Mouse (Mus musculus): ENCODE data around the gene Cradd. TPM values are rescaled to one million over a fixed set of nuclear protein-coding genes. Genes with fewer than 3 reads are reported as not detected.
A peak's percentile ranks its signal among the peaks of the same experiment; 100 is the strongest.

The Cradd gene
- polyA plus RNA-seq, 1 experiment: 6.2 TPM

DNA sequence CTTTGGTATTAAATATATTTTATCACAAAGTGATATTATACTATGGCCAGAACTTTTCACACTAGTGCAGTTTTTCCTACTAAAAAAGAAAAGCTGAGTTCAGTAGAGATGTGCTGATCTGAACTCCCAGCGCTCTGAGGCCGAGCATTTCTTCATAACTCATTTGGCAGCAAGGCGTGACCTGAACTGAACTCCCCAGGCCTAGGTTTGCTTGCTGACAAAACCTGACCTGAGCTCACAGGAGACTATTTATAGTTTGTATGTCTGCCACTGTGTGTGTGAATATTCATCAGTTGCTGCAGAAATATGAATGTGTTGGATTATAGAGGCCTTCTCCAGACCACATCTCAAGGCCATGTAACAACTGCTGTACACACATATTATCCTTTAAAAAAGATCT is 63.5 kb downstream of the Cradd start:
- H3K27ac ChIP-seq (replicated peaks; ENCODE audit: low read depth, low read length): peak overlapping the region; percentile 83
- no peak overlapping the region for H3K4me3 ChIP-seq (ENCODE audit: insufficient read depth, low read depth, low read length)
- H3K4me1 ChIP-seq (ENCODE audit: control insufficient read depth, insufficient read depth, insufficient read length, low read length): peaks cover 31% of the 10 kb centered on the region

DNA sequence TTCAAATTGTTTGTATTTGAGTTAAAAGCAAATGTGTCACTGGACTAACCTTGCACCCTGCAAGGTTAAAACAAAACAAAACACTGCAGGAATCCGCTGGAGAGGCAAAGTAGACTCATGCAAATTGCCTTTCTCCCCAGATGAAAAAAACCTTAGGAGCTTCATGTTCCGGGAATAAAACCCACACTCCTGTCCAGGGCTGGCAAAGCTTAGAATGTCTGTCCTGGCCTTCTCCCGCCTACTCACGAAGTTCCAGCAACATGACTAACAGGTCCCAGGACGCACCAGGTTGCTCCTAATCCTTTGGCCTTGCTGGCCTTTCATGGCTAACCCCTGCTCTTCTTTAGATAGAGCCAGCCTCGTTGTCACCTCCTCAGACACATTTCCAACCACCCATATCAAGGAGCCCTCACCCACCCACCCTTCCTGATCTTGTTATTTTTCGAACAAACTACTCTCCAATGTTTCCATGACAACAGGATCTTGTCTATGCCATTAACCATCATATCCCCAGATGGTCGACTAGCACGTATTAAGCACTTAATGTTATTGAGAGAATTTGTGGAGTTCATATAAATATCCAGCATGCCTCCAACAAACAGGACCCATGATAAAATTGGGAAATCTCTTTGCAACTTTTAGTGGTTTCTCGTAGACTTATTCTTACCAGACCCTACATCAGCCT is 65.3 kb downstream of the Cradd start:
- peak overlapping the region; percentile 19; the same call in 1 of the 2 replicates for H3K27ac ChIP-seq (replicated peaks; ENCODE audit: low read depth, low read length)

DNA sequence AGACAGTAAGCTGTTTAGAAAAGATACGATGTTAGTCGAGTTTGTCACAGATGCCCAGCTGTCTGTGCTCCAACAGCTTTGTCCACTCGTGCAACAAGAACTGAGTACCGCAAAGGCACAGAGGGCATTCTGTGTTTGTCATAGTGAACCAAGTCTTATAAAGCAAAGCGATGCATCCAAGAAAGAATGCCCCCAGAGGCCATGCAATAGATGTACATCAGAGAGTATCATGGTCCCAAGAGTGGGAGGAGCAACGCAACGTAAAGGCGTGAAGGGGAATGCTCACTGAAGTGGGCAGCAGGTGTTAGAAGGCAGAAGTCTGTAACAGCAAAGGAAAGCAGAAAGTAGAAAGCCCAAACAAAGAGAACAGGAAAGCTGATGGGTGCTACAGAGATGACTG is 66.0 kb downstream of the Cradd start:
- peak overlapping the region; percentile 19; the same call in 1 of the 2 replicates for H3K27ac ChIP-seq (replicated peaks; ENCODE audit: low read depth, low read length)

More for the DNA sequence above, 65.3 kb downstream of the Cradd start:
- Histone ChIP-seq H3K4me1 (ENCODE audit: control insufficient read depth, insufficient read depth, insufficient read length, low read length) (peaks cover 26% of the 10 kb centered on the region), H3K4me3 (ENCODE audit: insufficient read depth, low read depth, low read length) (no peak overlapping the region)

DNA sequence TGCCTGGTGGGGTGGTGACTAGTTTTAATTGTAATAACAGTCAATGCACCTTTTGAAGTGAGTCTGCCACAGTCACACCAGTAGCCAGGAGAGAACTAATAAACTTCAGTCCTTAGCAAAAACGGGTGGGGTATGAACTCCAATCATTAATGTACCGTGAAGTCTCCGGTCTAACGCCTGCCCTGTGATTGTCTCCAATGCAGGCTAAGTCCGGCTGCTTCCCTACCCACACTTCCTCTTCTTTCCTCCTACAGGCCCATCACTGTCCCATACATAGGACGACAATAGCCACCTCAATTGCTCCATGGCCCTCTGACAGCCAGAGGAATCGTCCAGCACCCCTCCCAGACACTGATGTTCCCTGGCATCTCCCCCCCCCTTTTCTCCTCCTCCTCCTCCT is 67.8 kb downstream of the Cradd start:
- no peak overlapping the region for H3K27ac ChIP-seq (replicated peaks; ENCODE audit: low read depth, low read length)
- H3K4me1 ChIP-seq (ENCODE audit: control insufficient read depth, insufficient read depth, insufficient read length, low read length): peaks cover 20% of the 10 kb centered on the region; the same call in 1 of the 2 replicates
- H3K4me3 ChIP-seq (ENCODE audit: insufficient read depth, low read depth, low read length): no peak overlapping the region

More for the DNA sequence above, 66.0 kb downstream of the Cradd start:
- peaks cover 26% of the 10 kb centered on the region for H3K4me1 ChIP-seq (ENCODE audit: control insufficient read depth, insufficient read depth, insufficient read length, low read length)
- no peak overlapping the region for H3K4me3 ChIP-seq (ENCODE audit: insufficient read depth, low read depth, low read length)

DNA sequence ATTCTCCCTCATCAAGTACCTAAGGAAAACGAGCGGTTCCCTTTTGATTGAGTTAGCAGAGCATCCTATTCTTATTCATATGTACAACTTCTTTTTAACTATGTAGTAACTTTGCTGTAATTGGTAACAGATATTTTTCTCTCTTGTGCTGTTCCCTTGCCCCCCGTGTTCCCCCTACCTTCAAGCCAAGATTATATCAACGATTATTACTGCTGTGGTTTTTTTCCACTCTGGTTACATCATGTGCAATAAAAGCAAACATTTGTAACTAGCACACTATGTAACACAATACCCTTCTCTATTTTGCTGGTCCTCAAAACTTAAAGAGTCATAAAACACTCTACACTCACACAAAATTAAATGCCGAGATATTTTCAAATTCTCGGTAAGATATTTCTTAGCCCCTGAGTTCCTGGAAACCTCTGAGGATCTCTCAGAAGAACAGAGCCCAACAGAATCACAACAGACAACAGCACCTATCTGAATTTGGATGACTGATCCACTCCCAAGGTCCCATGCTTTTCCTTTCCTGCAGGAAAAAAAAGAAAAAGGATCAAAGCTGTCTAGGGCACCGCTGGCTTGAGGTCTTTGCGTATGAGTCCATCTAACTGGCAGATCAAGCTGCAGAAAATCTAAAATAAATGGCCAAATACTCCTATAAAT is 68.8 kb downstream of the Cradd start:
- Histone ChIP-seq H3K4me1 (ENCODE audit: control insufficient read depth, insufficient read depth, insufficient read length, low read length) (peaks cover 17% of the 10 kb centered on the region; the same call in 1 of the 2 replicates), H3K27ac (replicated peaks; ENCODE audit: low read depth, low read length) (no peak overlapping the region), H3K4me3 (ENCODE audit: insufficient read depth, low read depth, low read length) (no peak overlapping the region)

DNA sequence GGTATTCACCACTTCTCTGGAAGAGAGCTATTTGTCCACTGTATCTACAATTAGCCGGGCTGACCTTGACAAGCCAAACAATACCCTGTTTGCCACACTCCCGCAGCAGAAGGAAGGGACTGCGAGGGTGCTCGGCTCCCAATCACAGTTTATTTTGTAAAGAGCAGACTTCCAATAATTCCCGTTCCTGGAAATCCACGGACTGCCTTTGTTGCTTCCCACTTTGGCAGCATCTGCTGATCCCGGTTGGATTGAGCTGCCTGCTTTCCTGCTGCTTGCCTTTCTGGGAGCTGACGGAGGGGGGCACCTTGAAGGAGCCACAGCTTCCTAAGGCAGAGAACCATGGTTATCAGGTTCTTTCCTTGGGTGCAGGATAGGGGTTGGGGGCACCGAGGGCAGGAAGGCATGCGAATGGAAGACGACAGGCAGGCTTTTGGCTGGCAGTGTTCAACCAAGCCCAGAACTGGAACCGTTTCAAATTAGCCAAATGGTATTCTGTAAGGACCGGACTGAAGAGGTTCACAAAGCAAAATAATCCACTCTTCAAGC is 69.4 kb downstream of the Cradd start:
- H3K4me1 ChIP-seq (ENCODE audit: control insufficient read depth, insufficient read depth, insufficient read length, low read length): peaks cover 15% of the 10 kb centered on the region; the same call in 1 of the 2 replicates
- H3K4me3 ChIP-seq (ENCODE audit: insufficient read depth, low read depth, low read length): peak overlapping the region; percentile 30
- H3K27ac ChIP-seq (replicated peaks; ENCODE audit: low read depth, low read length): no peak overlapping the region

DNA sequence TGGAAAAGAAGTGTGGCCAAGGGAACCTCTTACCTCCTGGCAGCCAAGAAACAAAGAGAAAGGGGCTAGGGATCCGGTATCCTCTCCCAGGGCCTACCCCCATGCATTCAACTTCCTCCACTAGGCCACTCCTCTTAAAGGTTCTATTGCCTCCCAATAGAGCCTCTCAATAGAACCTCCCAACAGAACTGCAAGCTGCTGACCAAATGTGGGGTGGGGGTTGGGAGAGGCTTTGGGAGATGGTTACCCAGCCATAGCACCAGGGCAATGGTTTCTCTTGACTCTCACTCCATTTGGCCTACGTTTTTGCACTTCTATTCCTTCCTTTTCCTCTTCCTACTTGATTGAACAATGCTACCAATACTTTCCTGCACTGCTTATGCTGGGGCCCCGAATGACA is 69.9 kb downstream of the Cradd start:
- H3K27ac ChIP-seq (replicated peaks; ENCODE audit: low read depth, low read length): no peak overlapping the region
- peaks cover 11% of the 10 kb centered on the region; the same call in 1 of the 2 replicates for H3K4me1 ChIP-seq (ENCODE audit: control insufficient read depth, insufficient read depth, insufficient read length, low read length)
- 0 out of 2 replicates have a peak overlapping the region, but pooled peaks have one; percentile 4 for H3K4me3 ChIP-seq (ENCODE audit: insufficient read depth, low read depth, low read length)

DNA sequence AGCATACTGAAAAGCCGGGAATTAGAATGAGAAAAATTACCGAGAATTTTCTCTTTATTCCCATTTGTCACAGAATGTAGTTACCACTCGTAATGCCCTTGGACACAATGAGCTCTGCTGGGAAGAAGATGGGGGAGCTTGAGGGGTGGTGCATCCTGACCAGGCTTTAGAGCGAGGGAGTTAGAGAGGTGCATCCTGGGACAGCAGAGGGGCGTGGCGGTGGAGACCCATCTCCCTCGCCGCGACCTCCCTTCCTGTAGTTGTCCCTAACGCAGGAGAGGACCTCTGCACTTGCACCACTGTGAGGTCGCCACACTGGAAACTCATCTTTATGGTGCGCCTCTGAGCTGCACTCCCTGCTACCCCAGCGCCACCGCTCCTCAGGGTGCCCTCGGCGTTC is 72.3 kb downstream of the Cradd start:
- Histone ChIP-seq H3K4me1 (ENCODE audit: control insufficient read depth, insufficient read depth, insufficient read length, low read length) (peaks cover 4% of the 10 kb centered on the region), H3K27ac (replicated peaks; ENCODE audit: low read depth, low read length) (no peak overlapping the region), H3K4me3 (ENCODE audit: insufficient read depth, low read depth, low read length) (no peak overlapping the region)

DNA sequence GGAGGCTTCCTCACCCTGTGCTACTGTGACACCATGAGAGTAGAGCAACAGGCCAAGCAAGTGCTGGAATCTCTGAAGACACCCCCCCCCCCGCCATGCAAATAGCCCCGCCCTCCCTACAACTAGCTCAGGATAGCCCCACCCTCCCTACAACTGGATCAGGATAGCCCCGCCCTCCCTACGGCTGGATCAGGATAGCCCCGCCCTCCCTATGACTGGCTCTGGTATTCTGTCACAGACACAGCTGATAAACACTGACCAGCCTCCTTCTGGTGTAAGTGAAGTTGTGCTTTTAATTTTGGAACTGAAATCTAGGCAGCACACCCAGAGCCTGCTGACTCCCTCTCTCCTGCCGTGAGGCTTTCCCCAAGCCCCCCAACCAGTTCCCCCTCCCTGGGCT is 75.6 kb downstream of the Cradd start:
- no peaks in the 10 kb centered on the region; the same call in 1 of the 2 replicates for H3K4me1 ChIP-seq (ENCODE audit: control insufficient read depth, insufficient read depth, insufficient read length, low read length)
- no peak overlapping the region for H3K27ac ChIP-seq (replicated peaks; ENCODE audit: low read depth, low read length)
- no peak overlapping the region for H3K4me3 ChIP-seq (ENCODE audit: insufficient read depth, low read depth, low read length)

DNA sequence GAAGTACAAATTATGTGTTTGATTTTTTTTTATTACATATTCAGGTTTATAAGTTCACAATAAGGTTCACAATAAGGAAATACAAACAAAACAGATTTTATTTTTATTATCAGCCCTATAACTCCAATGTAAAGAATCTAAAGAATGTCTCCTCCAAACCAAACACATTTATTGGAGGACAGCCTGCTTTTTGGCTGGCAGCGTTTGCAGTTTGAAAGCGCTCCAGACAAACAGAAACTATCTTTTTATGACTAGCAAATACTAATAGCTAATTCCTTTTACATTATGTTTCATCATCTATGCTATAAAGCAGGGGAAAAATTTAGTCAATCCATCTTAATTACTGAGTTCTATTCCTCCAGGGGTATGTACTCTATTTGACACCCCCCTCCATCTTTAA is 77.2 kb downstream of the Cradd start:
- H3K4me1 ChIP-seq (ENCODE audit: control insufficient read depth, insufficient read depth, insufficient read length, low read length): no peaks in the 10 kb centered on the region; the same call in 1 of the 2 replicates
- H3K4me3 ChIP-seq (ENCODE audit: insufficient read depth, low read depth, low read length): no peak overlapping the region
- no peak overlapping the region for H3K27ac ChIP-seq (replicated peaks; ENCODE audit: low read depth, low read length)

DNA sequence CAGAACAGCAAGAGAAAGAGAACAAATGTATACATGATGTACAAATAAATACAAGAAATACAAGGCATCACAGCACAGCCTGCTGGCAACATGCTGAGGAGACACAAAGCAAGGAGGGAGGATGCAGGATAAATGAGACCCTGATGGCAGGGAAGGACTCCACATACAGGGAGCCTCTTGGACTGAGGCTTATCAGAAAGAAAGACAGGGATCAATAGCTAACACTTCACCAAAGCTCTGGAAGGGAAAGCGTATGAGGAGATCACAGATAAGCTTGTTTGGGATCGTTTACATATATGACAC is 78.3 kb downstream of the Cradd start:
- Histone ChIP-seq H3K4me3 (ENCODE audit: insufficient read depth, low read depth, low read length) (no peak overlapping the region), H3K27ac (replicated peaks; ENCODE audit: low read depth, low read length) (no peak overlapping the region), H3K4me1 (ENCODE audit: control insufficient read depth, insufficient read depth, insufficient read length, low read length) (no peaks in the 10 kb centered on the region; the same call in 1 of the 2 replicates)

DNA sequence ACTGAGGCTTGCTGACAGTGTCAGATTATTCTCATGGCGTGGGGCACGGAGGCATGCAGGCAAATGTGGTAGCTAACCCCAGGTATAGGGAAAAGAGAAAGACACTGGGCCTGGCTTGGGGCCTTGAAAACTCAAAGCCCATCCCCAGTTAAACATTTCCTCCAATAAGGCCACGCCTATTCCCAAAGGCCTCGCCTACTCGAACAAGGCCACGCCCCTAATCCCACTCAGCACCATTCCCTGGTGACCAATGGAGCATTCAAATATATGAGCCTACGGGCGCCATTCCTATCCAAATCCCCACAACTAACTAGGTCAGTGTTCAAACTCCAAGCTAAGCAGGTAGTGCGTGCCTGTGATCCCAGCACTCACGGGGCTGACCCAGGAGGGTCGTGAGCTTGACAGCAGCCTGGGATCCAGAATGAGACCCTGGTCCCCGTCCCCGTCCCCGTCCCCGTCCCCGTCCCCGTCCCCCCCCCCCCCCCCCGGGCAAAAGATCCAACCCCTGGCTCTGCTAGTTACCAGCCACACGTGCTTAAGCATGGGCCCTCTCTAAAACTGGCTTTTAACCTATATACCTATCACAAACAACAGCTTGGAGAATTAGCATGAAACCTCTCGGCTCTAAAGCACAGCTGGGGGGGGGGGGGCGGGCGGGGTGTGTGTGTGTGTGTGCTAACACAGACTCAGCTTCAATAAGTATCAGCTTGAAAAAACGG is 78.8 kb downstream of the Cradd start:
- Histone ChIP-seq H3K4me1 (ENCODE audit: control insufficient read depth, insufficient read depth, insufficient read length, low read length) (no peaks in the 10 kb centered on the region; the same call in 1 of the 2 replicates), H3K27ac (replicated peaks; ENCODE audit: low read depth, low read length) (no peak overlapping the region), H3K4me3 (ENCODE audit: insufficient read depth, low read depth, low read length) (no peak overlapping the region)

DNA sequence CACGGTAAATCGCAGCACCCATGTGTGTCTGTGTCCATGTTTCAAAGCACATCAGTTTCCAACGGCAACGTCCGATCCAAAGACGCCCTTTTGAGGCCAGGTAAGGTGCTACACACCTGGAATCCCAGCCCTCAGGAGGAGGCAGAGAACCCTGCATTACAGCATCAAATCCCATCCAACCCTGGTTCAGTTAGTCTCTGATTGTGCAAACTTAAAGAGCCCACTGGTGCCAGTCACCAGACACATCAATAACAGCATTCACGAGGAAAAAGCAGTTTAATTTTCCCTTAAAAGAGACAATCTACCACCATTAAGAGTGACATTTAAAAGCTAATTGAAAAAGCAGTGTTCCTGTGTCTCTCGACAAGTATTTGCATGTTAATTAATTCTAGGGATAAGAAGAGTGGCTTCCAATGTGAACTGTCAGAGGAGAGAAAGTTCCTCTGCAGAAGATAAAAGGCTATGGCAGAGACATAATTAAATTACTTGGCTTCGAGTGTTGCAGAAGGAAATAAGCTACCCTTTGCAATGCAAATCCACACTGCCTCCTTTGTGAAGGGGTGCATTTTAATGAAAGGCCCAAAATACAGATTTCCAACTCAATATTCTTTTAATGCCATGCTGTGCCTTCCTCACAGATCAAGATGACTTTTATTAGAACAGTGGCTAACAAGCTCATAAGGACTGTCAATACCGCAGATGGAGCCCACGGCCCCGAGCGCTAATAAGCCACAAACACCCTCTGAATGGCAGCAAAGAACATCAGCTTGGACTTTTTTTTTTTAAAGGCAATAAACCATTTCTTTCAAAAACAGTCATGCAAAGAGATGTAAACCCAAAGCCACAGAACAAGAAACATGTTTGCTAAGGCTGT is 84.5 kb downstream of the Cradd start:
- Histone ChIP-seq H3K27ac (replicated peaks; ENCODE audit: low read depth, low read length) (no peak overlapping the region), H3K4me3 (ENCODE audit: insufficient read depth, low read depth, low read length) (no peak overlapping the region), H3K4me1 (ENCODE audit: control insufficient read depth, insufficient read depth, insufficient read length, low read length) (peaks cover 11% of the 10 kb centered on the region)

DNA sequence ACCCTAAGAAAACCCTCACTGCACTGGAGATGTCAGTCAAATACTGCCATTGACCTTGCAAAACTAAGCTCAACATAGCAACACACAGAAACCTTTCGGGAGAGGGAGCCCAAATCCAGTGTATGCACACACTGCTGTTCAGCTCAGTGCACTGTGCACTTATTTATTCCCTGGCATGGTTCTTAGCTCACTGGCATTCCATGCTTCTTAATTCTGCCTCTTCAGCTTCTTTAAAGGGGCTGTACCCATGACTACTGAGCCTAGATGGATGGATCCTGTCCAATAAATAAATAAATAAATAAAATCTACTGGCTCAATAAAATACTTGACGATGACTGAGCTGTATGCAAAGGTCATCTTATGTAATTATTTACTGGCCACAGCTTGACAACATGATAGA is 85.3 kb downstream of the Cradd start:
- H3K27ac ChIP-seq (replicated peaks; ENCODE audit: low read depth, low read length): no peak overlapping the region

More for the DNA sequence above, 85.3 kb downstream of the Cradd start:
- Histone ChIP-seq H3K4me3 (ENCODE audit: insufficient read depth, low read depth, low read length) (no peak overlapping the region), H3K4me1 (ENCODE audit: control insufficient read depth, insufficient read depth, insufficient read length, low read length) (peaks cover 11% of the 10 kb centered on the region)
